Mouse (Mus musculus): ENCODE measurements around the gene C130050O18Rik. TPM values are rescaled to one million over a fixed set of nuclear protein-coding genes. Genes with fewer than 3 reads are reported as not detected.

C130050O18Rik gene
- polyA plus RNA-seq (2014; fragmentation: Illumina TruSeq; extraction: RNeasy Lipid Tissue Mini Kit (QIAGEN cat#74804)): not detected

GRCm38 (mm10) chr5:139404801-139405401 is at the start of gene C130050O18Rik:
Gene C130050O18Rik, plus strand, starts transcription at chr5:139405280.

GRCm38 (mm10) chr5:139377468-139378270 is 27.4 kb upstream of the C130050O18Rik start, which contains the start of gene Gpr146:
Gene Gpr146, plus strand, starts transcription at chr5:139377697.

GRCm38 (mm10) chr5:139423026-139423865 is 18.2 kb downstream of the C130050O18Rik start, which contains the start of gene Gper1:
Gene Gper1, plus strand, starts transcription at chr5:139423151.

GRCm38 (mm10) chr5:139460384-139461067 is 55.4 kb downstream of the C130050O18Rik start, which contains the start of gene 3110082I17Rik:
Gene 3110082I17Rik, minus strand, starts transcription at chr5:139460527.

Other genes with a start within 250 kb of the C130050O18Rik start
- gene Sun1, start 204.6 kb upstream of the C130050O18Rik start, polyA plus RNA-seq (2014; fragmentation: Illumina TruSeq; extraction: RNeasy Lipid Tissue Mini Kit (QIAGEN cat#74804)): 20.9 TPM
- gene Get4, start 153.0 kb upstream of the C130050O18Rik start, polyA plus RNA-seq (2014; fragmentation: Illumina TruSeq; extraction: RNeasy Lipid Tissue Mini Kit (QIAGEN cat#74804)): 10.1 TPM
- not detected for gene Adap1, start 79.7 kb upstream of the C130050O18Rik start, polyA plus RNA-seq (2014; fragmentation: Illumina TruSeq; extraction: RNeasy Lipid Tissue Mini Kit (QIAGEN cat#74804))
- 7.5 TPM for gene Cox19, start 53.9 kb upstream of the C130050O18Rik start, polyA plus RNA-seq (2014; fragmentation: Illumina TruSeq; extraction: RNeasy Lipid Tissue Mini Kit (QIAGEN cat#74804))
- gene Cyp2w1, start 52.7 kb upstream of the C130050O18Rik start, polyA plus RNA-seq (2014; fragmentation: Illumina TruSeq; extraction: RNeasy Lipid Tissue Mini Kit (QIAGEN cat#74804)): not detected
- 4.0 TPM for gene Gpr146, start 27.6 kb upstream of the C130050O18Rik start, polyA plus RNA-seq (2014; fragmentation: Illumina TruSeq; extraction: RNeasy Lipid Tissue Mini Kit (QIAGEN cat#74804))
- gene Gper1, start 17.9 kb downstream of the C130050O18Rik start, polyA plus RNA-seq (2014; fragmentation: Illumina TruSeq; extraction: RNeasy Lipid Tissue Mini Kit (QIAGEN cat#74804)): 0.46 TPM
- gene 3110082I17Rik, start 55.2 kb downstream of the C130050O18Rik start, polyA plus RNA-seq (2014; fragmentation: Illumina TruSeq; extraction: RNeasy Lipid Tissue Mini Kit (QIAGEN cat#74804)): 0.77 TPM
- gene Zfand2a, start 79.3 kb downstream of the C130050O18Rik start, polyA plus RNA-seq (2014; fragmentation: Illumina TruSeq; extraction: RNeasy Lipid Tissue Mini Kit (QIAGEN cat#74804)): 18.0 TPM
- gene Uncx, start 138.2 kb downstream of the C130050O18Rik start, polyA plus RNA-seq (2014; fragmentation: Illumina TruSeq; extraction: RNeasy Lipid Tissue Mini Kit (QIAGEN cat#74804)): not detected

All from ovary, adult 10 weeks (tissue).